Mouse (Mus musculus) kidney, postnatal 10 days (tissue): ENCODE measurements around the gene Flna.
A peak's percentile ranks its signal among the peaks of the same experiment; 100 is the strongest.

ENCODE experiments used
- DNase-seq: peaks from one replicate; pipeline ENCODE4 v3.0.0; 2021; ENCODE audit warnings: mixed read lengths

Flna gene

DNA sequence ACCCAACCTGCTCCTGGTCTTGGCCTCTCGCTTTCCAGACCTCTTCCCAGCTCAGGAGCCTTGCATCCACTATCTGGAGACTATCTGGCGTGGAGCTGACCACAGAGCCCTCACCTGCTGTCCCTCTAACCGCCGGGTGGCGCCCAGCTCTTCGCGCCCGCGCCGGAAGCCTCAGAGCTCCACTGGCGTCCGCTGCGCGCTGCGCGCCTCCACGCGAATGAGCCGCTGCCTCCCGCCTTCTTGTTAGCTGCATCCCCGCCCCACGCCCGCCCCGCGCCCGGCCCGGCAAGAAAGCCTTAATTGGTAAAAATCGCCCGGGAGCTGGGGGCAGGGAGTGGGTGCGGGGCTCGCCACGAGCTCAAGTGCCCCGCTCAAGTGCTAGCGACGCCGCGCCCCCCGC is at the start of gene Flna:
Gene Flna, minus strand, starts transcription at position 206 of the 400 bp plus-strand sequence.
- peak; percentile 85 for DNase-seq

DNA sequence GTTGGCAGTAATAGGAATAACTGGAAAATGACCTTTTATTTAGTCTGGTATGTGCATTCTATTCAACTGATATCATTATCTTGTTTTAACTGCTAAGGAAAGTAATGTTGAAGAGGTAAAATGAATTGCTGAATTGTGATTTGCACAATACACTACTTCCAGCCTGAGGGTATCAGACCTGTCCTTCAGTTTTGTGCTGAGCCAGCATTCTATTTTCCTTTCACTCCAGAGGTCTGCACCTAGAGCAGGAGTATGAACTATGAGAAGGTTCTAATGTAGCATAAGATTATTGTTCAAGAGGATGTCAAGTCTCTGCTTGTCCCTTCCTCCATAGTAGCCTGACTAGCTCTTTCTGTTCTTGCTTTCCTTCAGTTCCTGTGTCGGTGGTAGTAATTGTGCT is 48.7 kb upstream of the Flna start:
- no peak for DNase-seq

DNA sequence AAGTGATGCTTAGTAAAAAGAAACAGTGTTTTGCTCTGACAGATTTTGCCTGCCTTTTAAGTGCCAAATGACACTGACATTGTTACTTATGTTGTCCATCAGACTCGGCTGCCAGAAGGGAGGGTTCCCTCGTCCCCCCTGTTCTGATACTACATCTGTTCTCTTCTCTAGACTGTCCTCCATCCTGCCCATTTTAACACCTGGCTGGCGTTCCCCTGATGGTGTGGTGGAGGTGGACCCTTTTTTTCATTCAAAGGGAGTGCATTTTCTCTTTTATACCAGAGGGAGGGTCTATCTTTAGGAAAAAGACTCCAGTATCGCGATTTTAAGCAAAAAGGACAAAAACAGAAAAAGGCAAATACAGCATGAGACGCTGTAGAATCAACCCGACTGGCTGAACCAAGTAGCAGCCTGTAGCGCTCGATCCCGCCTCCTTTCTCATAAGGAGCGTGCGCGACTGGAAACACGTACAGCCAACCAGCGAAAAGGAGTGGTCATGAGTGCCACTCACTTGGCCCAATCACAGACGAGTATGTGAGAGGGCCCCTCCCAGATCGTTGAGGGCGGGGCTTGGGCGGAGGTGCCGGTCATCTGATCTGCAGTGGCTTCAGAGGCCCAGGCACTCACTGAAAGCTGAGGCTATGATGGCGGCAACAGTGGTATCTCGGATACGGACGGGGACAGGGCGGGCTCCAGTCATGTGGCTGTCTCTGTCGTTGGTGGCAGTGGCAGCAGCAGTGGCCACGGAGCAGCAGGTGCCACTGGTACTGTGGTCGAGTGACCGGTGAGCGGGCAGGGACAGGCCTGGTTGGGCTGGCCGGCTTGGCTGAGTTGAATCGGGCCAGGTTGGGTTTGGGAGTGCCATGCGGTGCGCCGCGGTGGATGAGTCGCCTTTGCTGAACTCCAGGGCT is 47.2 kb upstream of the Flna start, which contains the start of gene Atp6ap1:
Gene Atp6ap1, plus strand, starts transcription at position 560 of the 911 bp plus-strand sequence.
- peak; percentile 95 for DNase-seq

DNA sequence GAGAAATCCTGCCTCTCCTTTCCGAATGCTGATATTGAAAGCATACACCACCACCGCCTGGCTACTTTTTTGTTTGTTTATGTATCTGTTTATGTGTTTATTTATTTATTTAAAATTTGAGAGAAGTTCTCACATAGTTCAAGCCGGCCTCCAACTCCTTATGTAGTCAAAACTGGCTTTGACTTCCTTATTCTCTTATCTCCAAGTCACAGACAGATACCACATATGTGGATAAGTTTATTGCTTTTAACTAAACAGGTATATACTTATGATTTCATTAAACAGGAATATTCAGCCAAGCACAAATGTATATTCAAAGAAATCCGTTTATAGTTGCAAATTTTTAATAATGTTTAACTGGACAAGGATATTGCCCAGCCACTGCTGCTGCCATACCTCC is 43.8 kb upstream of the Flna start:
- no peak for DNase-seq

DNA sequence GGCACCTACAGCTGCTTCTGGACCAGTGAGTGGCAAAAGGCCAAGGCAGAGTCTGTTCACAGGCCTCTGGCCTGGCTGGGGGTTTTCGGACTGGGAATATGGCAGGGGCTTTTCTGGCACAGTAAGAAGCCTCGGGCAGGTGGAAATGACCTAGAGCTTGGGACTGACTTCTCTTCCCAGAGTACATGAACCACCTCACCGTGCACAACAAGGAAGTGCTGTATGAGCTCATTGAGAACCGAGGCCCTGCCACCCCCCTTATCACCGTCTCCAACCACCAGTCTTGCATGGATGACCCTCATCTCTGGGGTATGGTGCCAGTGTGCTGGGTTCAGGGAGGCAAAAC is 33.4 kb upstream of the Flna start:
- DNase-seq = no peak

DNA sequence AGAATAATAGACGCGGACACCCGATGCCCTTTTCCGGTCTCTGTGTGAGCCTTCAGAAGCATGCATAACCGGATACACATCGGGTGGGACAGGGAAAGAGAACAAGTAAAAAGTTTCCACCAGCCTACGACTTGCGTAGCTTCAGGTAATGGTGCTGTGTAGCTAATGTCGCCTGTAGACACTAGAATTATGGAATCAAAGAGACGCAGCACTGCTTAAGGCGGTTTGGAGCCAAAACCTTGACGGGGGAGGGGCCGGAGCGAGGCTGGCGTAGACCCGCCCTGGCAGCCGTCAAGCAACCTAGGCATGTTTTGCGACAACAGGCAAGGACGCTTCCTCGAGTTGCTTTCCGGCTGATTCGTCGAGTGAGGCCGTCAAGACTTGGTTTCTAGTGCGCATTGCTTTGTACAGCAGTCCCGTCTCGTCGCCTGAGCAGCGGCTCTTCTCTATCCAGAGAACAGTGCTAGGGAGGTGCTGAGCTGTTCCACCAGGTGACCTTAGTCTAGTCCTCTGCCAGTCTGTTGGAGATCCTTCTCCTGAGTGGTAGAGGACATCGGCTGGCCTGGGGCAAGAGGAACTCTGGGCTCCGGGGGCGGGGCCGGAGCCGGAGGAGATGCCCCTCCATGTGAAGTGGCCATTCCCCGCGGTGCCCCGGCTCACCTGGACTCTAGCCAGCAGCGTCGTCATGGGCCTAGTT is 32.9 kb upstream of the Flna start:
- DNase-seq = peak; percentile 91

DNA sequence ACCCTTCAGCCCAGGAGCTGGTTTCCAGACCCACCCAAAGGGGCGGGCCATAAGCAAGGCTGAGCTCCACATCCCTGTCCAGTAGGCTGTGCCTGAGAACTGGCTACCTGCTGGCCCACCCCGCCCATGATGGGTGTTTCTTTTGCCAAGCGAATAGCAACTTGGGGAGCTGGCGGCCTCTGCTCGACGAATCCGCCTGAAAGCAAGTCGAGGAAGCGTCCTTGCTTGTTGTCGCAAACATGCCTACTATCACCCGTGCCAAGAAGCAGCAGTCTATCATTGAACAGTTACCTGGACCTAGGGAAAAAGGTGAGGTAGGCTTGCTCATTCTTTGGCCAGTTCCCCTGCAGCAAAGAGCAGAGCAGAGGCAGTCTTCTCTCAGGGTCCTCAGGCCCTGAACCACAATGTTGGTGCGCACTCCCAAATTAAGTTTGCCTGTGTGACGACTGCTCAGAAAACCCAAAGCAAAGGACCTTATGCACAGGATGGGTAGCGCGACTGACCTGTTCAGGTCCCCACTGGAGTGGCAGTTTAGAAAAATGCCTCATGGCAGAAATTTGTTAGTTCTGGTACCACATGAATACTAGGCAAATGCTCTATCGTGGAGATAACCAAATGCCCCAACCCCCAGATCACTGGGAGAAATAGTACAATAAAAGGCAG is 32.2 kb upstream of the Flna start, which contains the start of the genes Taz and Dnase1l1:
Gene Taz, plus strand, starts transcription at position 181 of the 663 bp plus-strand sequence.
Gene Dnase1l1, minus strand, starts transcription at position 606 of the 663 bp plus-strand sequence.
- peak; percentile 88 for DNase-seq

DNA sequence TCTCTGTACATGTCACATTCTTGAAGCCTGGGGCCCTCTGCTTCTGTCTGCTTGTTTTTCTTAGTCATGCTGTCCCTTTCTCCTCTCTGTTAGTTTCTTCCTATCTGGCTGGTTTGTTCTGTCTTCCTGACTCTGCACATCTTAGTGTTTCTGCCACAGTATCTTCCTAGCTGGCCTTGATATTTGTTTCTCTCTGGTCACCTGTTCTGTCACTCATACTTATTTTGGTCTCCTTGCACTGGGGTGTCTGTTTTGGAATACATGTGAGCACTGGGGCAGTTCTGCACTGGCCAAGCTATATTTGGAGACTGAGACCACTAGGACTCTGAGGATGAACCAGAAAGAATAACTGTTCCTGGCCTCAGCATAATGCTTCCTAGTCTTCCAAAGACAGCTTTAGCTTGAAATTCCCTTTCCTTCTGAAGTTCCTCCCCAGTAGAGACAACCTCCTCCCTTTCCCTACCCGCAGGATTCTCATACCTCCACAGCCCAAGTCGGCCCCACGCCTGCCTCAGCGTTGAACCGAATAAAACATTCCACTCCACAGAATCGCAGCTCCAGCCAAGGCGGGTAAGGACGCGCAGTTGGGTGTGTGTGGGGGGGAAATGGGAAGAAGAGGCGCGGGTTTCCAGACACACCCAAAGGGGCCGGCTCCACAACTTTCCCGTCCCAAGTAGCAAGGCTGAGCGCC is 31.6 kb upstream of the Flna start:
- DNase-seq = no peak

DNA sequence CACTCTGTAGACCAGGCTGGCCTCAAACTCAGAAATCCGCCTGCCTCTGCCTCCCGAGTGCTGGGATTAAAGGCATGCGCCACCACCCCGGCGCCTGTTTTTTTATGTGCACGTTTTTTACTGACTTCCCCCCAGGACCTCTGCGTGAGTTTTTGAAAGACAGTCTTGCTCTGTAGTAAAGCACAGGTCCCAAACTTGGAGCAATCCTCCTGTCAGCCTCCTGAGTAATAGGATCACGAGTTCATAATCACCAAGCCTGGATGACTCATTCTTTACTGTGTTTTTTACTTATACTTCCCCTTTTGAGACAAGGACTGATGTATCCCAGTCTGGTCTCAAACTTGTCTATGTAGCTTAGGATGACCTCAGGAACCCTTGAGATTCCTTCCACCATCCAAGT is 28.3 kb upstream of the Flna start:
- no peak for DNase-seq

DNA sequence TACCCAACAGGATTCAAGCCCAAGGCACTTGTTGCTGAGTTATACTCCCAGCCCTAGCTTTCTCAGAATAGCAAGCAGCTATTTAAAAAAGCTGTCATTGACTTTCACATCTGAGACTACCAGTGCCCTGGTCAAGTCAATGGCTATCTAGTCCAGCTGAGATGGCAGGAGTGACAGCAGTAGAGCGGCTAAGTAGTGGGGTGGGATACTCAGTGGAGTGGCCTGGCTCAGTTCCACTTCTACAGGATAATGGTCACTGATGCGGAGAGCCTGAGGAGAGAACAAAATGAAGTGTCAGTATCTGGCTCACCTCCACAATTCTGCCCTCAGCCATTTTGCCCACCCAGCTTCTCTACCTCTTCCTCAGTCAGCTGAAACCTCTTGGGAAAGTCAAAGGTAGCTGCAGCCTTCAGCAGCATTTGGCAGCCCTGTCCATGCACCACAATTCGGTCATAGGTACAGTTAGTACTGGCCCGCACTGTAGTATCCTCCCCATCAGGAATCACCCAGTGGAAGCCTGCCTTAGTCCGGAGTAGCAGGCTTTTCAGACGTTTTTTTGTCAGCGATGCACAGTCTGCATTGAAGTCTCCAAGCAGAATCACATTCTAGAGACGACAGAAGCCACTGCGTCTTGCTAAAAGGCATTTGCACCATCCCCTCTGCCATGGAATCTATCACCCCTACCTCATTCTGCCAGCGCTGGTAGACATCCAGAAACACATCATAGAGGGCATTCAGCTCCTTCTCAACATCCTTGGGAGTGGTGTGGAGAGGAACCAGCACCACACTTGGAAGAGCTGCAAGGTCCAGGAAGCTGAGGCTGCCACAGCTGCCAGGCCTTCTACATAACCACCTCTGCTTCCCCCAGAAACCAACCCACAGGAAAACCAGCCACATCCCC is 24.1 kb upstream of the Flna start:
- DNase-seq = no peak

DNA sequence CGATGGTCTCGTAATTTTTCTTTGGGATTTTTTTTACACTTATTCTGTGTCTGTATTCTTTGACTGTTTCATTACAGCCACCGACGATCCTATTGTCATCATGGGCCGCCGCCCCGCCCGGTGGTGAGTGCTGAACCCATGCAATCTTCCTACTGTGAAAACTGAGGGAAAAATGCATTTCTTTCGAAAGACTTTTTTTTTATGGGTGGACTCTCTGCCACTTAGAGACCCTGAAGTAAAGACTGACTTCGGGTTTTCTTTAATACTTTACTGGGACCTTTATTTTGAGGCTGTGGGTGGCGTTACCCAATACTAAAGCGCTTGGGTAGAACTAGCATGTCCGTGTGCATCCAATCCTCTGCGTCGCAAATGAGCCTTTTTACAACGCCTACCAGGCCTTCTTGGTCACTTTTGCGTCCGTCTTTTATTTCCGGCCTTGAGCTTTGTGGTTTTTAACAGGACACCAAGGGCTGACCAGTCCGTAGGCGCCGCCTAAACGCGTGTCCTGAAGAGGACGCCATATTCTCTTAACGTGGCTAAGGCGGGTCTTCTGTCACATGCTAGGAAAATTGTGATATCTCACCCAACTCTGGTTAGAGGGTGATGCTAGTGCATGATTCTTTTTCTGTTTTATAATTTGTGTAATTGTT is 21.4 kb upstream of the Flna start:
- DNase-seq = peak; percentile 51

DNA sequence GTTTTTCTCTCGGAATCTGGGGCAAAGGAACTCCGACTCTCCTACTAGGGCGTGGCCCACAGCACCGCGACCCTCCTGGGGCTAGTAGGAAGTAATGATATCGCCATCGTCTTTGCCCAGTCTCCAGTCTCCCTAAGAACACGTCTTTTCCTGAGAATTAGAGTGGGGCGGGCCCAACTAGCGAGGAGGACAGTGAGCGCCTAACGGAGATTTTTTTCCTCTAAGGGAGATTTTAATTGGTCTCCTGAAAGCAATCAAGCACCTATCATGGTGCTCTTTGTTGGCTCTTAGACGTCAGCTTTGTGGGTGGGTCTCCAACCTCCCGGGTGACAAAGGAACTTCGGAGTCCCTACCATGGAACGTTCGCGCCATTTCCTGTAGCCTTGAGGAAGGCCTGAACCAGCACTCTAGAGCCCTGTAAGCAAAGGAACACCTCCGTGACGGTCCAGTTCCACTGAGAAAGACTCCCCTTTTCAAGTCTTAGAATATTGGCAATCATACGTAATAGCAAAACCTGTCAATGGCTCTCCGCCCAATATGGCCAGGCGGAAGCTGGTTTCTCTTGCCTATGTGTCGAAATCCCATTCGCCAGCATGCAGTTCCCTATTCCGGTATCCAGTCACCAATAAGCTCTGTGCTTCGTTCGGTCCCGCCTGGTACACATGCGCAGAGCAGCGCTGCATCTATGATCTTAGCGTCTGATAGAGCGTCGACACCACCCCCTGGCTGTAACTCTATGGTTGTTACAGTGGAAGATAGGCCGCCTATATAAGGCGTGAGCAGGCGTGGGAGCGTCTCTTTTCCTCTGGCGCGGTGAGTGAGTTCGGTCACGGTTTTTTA is 20.7 kb upstream of the Flna start, which contains the start of gene Rpl10:
Gene Rpl10, plus strand, starts transcription at position 751 of the 840 bp plus-strand sequence.
- peak; percentile 92 for DNase-seq

DNA sequence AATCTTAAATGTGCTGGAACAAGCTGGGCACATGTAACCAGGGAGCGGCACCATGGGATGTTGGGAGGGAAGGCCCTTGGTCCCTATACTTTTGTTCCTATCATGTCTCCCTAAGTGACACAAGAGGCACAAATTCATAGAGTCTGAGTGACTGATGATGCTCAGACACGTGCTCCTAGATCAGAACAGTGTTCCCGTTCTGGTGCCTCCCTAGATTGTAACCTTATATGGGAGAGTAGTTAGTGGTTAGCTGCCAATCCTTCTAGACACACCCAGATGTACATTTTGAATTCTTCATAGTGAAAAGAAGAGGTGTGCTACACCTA is 20.1 kb upstream of the Flna start:
- no peak for DNase-seq

DNA sequence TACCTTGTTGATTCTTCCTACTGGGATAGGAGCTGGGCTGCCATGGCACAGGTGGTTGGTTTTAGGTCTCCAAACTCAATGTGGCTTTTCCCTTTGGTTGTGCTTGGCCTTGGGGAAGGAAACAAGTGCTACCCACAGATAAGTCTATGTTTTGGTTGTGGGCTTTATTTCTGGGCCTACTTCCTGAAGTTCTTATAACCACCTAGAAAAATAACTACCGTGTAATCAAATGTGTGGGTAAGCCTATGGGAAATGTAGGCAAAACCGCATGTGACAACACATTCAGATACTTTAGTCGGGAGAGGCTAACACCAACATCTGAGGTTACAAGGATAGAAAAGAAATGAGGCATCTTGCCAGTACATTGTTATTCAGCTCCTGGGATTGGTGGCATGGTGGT is 8.1 kb upstream of the Flna start:
- DNase-seq = no peak

DNA sequence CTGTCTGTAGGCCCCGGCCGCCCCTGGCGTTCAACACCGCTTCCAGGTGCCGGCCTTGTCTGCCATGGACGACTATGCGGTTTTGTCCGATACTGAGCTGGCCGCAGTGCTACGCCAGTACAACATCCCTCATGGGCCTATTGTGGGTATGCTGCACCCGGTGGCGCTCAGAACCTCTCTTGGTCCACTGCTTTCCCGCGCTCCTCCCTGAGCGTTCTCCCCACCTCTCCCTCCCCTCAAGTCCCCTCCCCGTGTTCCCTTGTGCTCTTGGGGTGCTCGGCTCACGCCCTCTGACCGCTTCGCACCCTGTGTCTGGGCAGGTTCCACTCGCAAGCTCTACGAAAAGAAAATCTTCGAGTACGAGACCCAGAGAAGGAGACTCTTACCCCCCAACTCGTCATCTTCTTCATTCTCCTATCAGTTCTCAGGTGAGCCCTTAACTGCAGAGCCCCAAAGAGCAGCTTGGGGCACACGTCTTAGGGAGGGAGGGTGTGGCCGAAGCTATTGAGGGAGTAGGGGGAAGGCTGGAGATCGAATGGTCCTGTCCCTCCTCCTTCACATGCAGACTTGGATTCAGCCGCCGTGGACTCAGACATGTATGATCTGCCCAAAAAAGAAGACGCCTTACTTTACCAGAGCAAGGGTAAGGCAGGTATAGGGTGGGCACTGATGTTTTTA is 5.4 kb upstream of the Flna start:
- no peak for DNase-seq

DNA sequence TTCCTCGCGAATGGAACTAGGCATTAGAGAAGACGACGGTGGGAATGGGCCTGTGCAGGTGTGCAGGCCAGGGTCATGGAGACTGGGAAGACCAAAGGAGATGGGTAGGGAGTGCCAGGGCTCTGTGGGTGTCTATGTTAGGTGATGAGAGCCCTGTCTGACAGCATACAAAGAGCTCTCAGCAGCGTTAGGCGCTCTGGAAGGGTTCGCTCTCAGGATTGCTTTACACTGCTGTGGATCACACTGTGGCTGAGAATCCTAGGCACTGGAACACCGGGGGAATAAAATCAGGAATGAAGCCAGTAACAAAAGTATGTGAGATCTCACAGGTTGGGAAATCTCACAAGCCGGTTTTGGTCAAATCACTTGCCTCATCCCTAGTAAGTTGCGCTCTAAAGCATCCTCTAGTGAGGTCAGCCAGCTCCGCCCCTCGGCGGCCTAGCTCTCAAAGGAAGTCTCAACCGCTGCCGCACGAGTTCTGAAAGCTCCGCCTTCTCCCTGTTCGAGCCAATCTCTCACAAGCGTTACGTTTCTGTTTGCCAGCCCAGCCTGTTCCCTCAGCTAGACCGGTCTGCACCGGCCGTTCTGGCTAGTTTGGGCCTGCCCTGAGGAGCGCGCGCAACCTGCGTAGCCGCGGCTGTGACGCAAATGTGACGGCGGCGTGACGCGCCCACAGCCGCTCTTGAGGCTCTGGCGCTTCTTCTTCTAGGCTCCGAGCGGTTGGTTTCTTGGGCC is 4.7 kb upstream of the Flna start, which contains the start of gene Emd:
Gene Emd, plus strand, starts transcription at position 535 of the 735 bp plus-strand sequence.
- DNase-seq = peak; percentile 92

DNA sequence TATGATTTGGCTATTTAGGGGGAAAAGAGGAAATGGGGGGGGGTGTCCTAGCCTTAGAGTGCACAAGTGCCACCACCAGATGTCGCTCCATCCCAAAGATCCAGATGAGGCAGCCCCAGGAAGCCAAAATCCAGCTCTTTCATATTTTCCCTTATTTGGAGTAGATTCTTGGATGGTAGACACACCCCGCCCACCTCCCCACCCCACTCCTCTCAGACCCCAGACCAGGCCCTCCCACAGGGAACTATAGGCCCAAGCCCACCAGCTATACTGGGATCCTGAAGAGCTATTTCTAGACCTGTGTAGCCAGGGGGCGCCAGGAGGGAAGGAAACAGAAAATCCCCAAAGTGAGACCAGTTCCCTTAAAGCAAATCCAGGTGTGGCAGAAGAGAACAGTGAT is 969 bp downstream of the Flna start:
- peak; percentile 84 for DNase-seq

DNA sequence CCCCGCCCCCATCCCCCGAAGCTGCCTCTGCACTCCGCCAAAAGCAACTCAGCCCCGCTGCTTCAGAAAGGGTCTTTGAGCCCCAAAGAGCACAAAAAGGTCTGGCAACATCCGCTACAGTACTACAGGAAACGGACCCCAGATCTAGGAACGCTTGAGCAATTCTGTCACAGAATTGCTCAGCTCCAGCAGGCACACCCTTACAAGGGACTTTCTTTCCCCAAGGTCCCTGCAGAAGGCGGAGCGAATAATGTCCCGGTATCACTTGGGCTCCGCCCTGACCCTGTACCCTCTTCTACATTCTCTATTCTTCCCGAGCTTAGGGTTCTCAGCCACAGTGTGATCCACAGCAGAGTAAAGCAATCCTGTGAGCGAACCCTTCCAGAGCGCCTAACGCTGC is 2.9 kb downstream of the Flna start:
- DNase-seq = no peak

DNA sequence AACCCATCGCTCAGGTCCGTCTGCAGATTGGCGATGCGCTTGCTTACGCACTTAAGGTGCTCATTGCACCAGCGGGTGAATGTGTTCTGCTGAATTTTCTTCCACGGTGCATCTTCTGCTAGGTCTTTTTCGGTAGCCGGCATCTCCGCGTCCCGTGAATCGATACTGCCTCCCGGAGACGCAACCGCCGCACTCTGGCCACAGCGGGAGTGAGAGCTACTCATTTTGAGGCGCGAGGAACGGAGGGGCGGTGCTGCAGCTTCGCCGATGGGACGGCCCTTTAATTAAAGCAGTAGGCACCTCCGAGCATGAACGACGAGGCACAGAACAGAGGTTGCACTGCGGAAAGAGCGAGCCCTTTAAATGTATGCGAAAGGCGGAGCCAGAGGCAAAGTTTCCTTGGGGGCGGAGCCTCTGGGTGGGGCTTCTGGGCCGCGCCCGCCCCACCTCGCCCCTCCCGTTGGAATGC is 3.4 kb downstream of the Flna start:
- peak; percentile 91 for DNase-seq
